Mouse (Mus musculus): ENCODE measurements around the gene Sfr1.

Sfr1 gene

DNA sequence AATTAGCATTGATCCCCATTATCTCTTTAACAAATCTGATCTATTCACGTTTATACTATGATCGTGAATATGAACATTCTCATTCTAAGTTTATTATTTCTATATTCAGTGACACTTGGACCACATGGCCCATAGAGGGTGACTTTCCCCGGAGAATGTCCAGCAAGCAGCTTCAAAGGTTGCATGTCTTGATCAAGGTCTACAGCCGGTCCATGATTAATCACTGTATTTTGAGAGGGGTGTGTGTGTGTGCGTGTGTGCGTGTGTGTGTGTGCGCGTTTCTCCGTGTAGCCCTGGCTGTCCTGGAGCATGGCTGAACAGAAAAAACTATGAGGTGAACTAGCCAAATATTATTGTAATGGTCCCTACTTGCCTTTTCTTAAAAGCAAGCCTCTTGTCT is 21.0 kb downstream of the Sfr1 start:
- no peak for DNase-seq (ENCODE audit: low read depth, low spot score)

DNA sequence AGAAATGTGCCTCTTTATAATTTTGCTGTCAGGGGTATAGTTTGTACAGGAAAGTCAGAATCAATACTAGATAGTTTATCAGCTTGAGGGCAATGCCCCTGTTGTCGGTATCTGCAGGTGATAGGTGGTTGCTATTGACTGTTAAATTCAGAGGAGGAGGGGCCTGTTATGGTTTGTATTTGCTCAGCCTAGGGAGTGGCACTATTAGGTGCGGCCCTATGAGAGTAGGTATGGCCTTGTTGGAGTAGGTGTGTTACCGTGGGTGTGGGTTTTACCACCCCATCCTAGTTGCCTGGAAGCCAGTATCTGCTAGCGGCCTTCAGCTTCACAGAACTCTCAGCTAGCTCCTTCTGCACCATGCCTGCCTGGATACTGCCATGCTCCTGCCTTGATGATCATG is 22.4 kb downstream of the Sfr1 start:
- peak; percentile 15 for DNase-seq (ENCODE audit: low read depth, low spot score)

DNA sequence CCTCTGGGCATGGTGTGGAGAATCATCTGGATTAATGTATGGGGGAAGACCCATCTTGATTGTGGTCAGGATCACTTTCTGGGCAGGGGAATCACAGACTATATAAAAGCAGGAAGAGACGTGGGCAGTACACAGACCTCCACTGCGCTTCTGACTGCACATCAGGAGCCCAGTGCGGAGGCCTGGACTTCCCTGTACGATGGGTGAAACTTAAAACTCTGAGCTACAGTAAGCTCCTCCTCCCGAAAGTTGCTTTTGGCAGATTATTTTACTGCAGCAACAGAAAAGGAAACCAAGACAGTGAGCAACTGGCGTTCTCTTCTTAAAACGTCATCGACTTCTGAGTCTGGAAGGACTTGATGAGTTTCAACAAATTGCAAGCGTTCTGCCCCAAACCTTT is 23.4 kb downstream of the Sfr1 start:
- peak; percentile 10 for DNase-seq (ENCODE audit: low read depth, low spot score)

DNA sequence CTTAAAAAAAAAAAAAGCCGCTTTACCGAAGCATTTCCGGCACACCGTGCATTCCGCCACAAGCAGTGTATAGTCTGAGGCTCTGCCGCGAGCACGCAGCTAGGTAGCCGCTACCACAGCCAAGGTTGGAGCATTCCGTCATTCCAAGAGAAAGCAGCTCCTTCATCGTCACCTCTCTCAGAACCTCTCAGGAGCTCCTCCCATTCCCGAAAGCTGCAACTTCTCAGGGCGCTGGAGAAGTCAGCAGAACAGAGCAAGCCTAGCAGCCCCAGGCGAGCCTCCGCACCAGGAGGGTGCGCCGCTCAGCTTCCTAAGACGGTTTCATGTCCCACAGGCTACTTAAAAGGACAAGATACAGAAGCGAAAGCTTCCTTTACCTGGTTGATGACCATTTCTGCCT is 24.1 kb downstream of the Sfr1 start:
- DNase-seq (ENCODE audit: low read depth, low spot score): peak; percentile 77

DNA sequence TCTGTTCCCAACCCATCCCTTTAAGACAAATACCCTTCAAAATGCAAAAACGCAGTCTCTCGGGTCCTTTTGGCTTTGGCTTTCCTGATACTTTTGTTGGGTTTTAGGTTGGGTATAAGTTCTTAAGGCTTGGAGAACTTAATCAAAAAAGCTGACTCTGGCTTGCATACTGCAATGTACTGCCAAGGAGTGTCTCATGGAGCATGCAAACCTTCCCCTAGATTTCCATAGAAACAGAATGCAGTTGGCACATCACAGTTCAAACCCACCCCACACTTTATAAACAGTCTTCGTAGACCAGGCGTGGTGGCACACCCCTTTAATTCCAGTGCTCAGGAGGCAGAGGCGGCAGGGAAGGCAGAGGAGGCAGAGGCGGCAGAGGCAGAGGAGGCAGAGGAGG is 46.4 kb downstream of the Sfr1 start:
- DNase-seq (ENCODE audit: low read depth, low spot score): no peak

DNA sequence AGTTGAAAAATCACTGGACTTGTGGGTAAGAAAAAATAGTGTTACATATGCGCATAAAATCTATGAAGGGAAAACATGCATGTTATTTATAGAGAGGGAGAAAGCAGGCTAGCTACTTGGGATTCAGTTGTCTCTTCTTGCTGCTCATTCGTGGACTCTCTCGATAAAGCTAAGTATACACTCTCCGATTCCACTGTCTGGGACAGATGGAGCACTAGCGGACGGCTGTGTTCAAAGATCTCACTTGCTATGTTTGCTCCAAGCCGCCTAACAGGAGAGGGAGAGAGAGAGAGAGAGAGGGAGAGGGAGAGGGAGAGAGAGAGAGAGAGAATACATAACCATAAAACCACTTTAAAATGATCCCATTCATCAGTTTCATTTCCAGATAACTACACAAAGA is 48.7 kb downstream of the Sfr1 start:
- no peak for DNase-seq (ENCODE audit: low read depth, low spot score)

DNA sequence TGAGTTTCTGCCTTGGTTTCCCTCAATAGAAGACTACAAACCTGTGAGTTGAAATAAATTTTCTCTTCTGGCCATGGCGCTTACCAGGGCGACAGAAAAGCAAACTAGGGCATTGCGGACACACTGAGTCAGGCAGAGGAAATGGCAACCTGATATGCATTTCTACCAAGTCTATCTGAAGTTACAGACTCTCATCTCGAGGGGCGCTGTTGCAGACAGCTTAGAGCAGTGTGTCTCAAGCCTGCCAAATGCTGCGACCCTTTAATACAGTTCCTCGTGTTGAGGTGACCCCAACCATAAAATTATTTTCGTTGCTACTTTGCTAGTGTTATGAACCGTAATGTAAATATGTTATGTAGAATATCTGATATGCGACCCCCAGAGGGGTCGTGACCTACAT is 49.5 kb downstream of the Sfr1 start:
- DNase-seq (ENCODE audit: low read depth, low spot score): peak; percentile 62

DNA sequence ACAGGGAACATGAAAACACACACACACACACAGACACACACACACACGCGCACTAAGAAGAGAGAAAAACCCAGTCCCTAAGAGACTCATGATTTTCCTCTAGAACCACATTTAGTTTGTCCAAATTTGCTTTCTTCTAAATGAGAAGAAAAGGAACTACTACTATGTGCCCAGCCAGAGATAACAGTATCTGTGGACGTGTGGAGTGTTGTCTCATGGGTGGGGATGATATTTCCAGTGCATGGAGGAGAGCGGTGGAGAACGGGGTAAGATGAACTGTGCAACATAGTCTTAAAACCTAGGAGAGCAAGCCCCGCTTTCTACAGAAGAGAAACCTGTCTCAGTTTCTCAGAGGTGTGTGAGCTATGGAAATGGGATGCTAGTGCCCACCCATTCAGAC is 52.4 kb downstream of the Sfr1 start:
- no peak for DNase-seq (ENCODE audit: low read depth, low spot score)

All from R1 (cell line).